Mouse (Mus musculus): ENCODE data around the gene Synpo2. TPM values are rescaled to one million over a fixed set of nuclear protein-coding genes. Genes with fewer than 3 reads are reported as not detected.

Gene Synpo2
- polyA plus RNA-seq, 1 experiment from 2014 or later: 23.7 TPM

- Histone ChIP-seq H3K4me3 (no peak overlapping the region), H3K9me3 (replicated peaks) (no peaks in the 10 kb centered on the region), H3K27ac (ENCODE audit: poor library complexity, severe bottlenecking) (peak overlapping the region; percentile 60), H3K4me2 (no peak overlapping the region), H3K4me1 (replicated peaks) (peaks cover 4% of the 10 kb centered on the region; the same call in 1 of the 2 replicates), H3K36me3 (no peaks in the 10 kb centered on the region), H3K9ac (no peak overlapping the region), H3K27me3 (replicated peaks) (no peaks in the 10 kb centered on the region)
- 29% methylated on average over 5 of the region's 5 CpGs for WGBS
- ATAC-seq (ENCODE audit: insufficient number of reproducible peaks, low FRiP score): peak; percentile 48; the same call in 1 of the 2 replicates
Observed at GRCm38 (mm10) chr3:123244376-123244775, 8.4 kb upstream of the Synpo2 start.

GRCm38 (mm10) chr3:123237446-123237845 is 1.5 kb upstream of the Synpo2 start:
- Histone ChIP-seq H3K27ac (ENCODE audit: poor library complexity, severe bottlenecking) (peak overlapping the region; percentile 61), H3K4me3 (no peak overlapping the region)

GRCm38 (mm10) chr3:123237039-123237438 is 1.1 kb upstream of the Synpo2 start:
- Histone ChIP-seq H3K9ac (peak overlapping the region; percentile 48), H3K4me1 (replicated peaks) (peaks cover 27% of the 10 kb centered on the region), H3K36me3 (no peaks in the 10 kb centered on the region), H3K27ac (ENCODE audit: poor library complexity, severe bottlenecking) (peak overlapping the region; percentile 61), H3K27me3 (replicated peaks) (no peaks in the 10 kb centered on the region), H3K4me3 (no peak overlapping the region), H3K4me2 (peak overlapping the region; percentile 89), H3K9me3 (replicated peaks) (no peaks in the 10 kb centered on the region)
- WGBS: 15% methylated on average over 7 of the region's 7 CpGs
- peak; percentile 30; the same call in 1 of the 2 replicates for ATAC-seq (ENCODE audit: insufficient number of reproducible peaks, low FRiP score)

More at GRCm38 (mm10) chr3:123237446-123237845, 1.5 kb upstream of the Synpo2 start:
- Histone ChIP-seq H3K9ac (peak overlapping the region; percentile 48), H3K36me3 (no peaks in the 10 kb centered on the region), H3K9me3 (replicated peaks) (no peaks in the 10 kb centered on the region), H3K27me3 (replicated peaks) (no peaks in the 10 kb centered on the region), H3K4me1 (replicated peaks) (peaks cover 27% of the 10 kb centered on the region), H3K4me2 (peak overlapping the region; percentile 89)
- ATAC-seq (ENCODE audit: insufficient number of reproducible peaks, low FRiP score): no peak

- H3K9ac ChIP-seq: peak overlapping the region; percentile 82
- peaks cover 27% of the 10 kb centered on the region for H3K4me1 ChIP-seq (replicated peaks)
- no peak for ATAC-seq (ENCODE audit: insufficient number of reproducible peaks, low FRiP score)
- H3K27me3 ChIP-seq (replicated peaks): no peaks in the 10 kb centered on the region
- H3K27ac ChIP-seq (ENCODE audit: poor library complexity, severe bottlenecking): peak overlapping the region; percentile 70
- peak overlapping the region; percentile 75 for H3K4me3 ChIP-seq
- peak overlapping the region; percentile 89 for H3K4me2 ChIP-seq
- WGBS: 19% methylated on average over 7 of the region's 7 CpGs
- H3K36me3 ChIP-seq: peaks cover 4% of the 10 kb centered on the region; the same call in 1 of the 2 replicates
- 0 out of 2 replicates have a peak, but pooled peaks cover 2% of the 10 kb centered on the region for H3K9me3 ChIP-seq (replicated peaks)
Observed at GRCm38 (mm10) chr3:123235495-123235894, 454 bp downstream of the Synpo2 start.

- ATAC-seq (ENCODE audit: insufficient number of reproducible peaks, low FRiP score): no peak
- peaks cover 27% of the 10 kb centered on the region for H3K4me1 ChIP-seq (replicated peaks)
- peak overlapping the region; percentile 27 for H3K4me3 ChIP-seq
- H3K36me3 ChIP-seq: peaks cover 4% of the 10 kb centered on the region; the same call in 1 of the 2 replicates
- peak overlapping the region; percentile 56 for H3K9ac ChIP-seq
- peak overlapping the region; percentile 68 for H3K27ac ChIP-seq (ENCODE audit: poor library complexity, severe bottlenecking)
- H3K27me3 ChIP-seq (replicated peaks): no peaks in the 10 kb centered on the region
- 28% methylated on average over 16 of the region's 16 CpGs for WGBS
- peak overlapping the region; percentile 49 for H3K4me2 ChIP-seq
- 0 out of 2 replicates have a peak, but pooled peaks cover 2% of the 10 kb centered on the region for H3K9me3 ChIP-seq (replicated peaks)
Observed at GRCm38 (mm10) chr3:123234191-123234836, 1.6 kb downstream of the Synpo2 start.

- 88% methylated on average over 2 of the region's 2 CpGs for WGBS
- Histone ChIP-seq H3K9ac (no peak overlapping the region), H3K27ac (ENCODE audit: poor library complexity, severe bottlenecking) (no peak overlapping the region), H3K4me2 (no peak overlapping the region), H3K27me3 (replicated peaks) (no peaks in the 10 kb centered on the region), H3K36me3 (peaks cover 4% of the 10 kb centered on the region; the same call in 1 of the 2 replicates), H3K9me3 (replicated peaks) (0 out of 2 replicates have a peak, but pooled peaks cover 2% of the 10 kb centered on the region), H3K4me1 (replicated peaks) (peaks cover 24% of the 10 kb centered on the region), H3K4me3 (no peak overlapping the region)
- ATAC-seq (ENCODE audit: insufficient number of reproducible peaks, low FRiP score): no peak
Observed at GRCm38 (mm10) chr3:123231639-123232038, 4.3 kb downstream of the Synpo2 start.

GRCm38 (mm10) chr3:123227276-123227675 is 8.7 kb downstream of the Synpo2 start:
- peaks cover 11% of the 10 kb centered on the region for H3K4me1 ChIP-seq (replicated peaks)
- H3K9me3 ChIP-seq (replicated peaks): peaks cover 8% of the 10 kb centered on the region
- no peak overlapping the region for H3K4me3 ChIP-seq
- H3K9ac ChIP-seq: no peak overlapping the region
- WGBS: 75% methylated on average over 3 of the region's 3 CpGs
- no peak overlapping the region for H3K27ac ChIP-seq (ENCODE audit: poor library complexity, severe bottlenecking)
- H3K4me2 ChIP-seq: no peak overlapping the region
- peaks cover 7% of the 10 kb centered on the region for H3K36me3 ChIP-seq
- ATAC-seq (ENCODE audit: insufficient number of reproducible peaks, low FRiP score): no peak
- no peaks in the 10 kb centered on the region for H3K27me3 ChIP-seq (replicated peaks)

GRCm38 (mm10) chr3:123218646-123219045 is 17.3 kb downstream of the Synpo2 start:
- 51% methylated on average over 6 of the region's 6 CpGs for WGBS
- H3K27ac ChIP-seq (ENCODE audit: poor library complexity, severe bottlenecking): no peak overlapping the region
- no peak for ATAC-seq (ENCODE audit: insufficient number of reproducible peaks, low FRiP score)
- no peak overlapping the region for H3K9ac ChIP-seq
- H3K4me3 ChIP-seq: no peak overlapping the region
- H3K27me3 ChIP-seq (replicated peaks): no peaks in the 10 kb centered on the region
- no peak overlapping the region for H3K4me2 ChIP-seq
- peaks cover 5% of the 10 kb centered on the region for H3K9me3 ChIP-seq (replicated peaks)
- H3K4me1 ChIP-seq (replicated peaks): no peaks in the 10 kb centered on the region
- H3K36me3 ChIP-seq: peaks cover 3% of the 10 kb centered on the region; the same call in 1 of the 2 replicates

- peaks cover 7% of the 10 kb centered on the region; the same call in 1 of the 2 replicates for H3K4me1 ChIP-seq (replicated peaks)
- no peak overlapping the region for H3K4me2 ChIP-seq
- no peak overlapping the region for H3K4me3 ChIP-seq
- no peaks in the 10 kb centered on the region for H3K36me3 ChIP-seq
- H3K27me3 ChIP-seq (replicated peaks): no peaks in the 10 kb centered on the region
- H3K9me3 ChIP-seq (replicated peaks): no peaks in the 10 kb centered on the region
- WGBS: 68% methylated on average over 4 of the region's 4 CpGs
- no peak overlapping the region for H3K27ac ChIP-seq (ENCODE audit: poor library complexity, severe bottlenecking)
- ATAC-seq (ENCODE audit: insufficient number of reproducible peaks, low FRiP score): no peak
- no peak overlapping the region for H3K9ac ChIP-seq
Observed at GRCm38 (mm10) chr3:123208891-123209290, 27.1 kb downstream of the Synpo2 start.

- Histone ChIP-seq H3K4me2 (no peak overlapping the region), H3K4me1 (replicated peaks) (peaks cover 9% of the 10 kb centered on the region; the same call in 1 of the 2 replicates), H3K27me3 (replicated peaks) (no peaks in the 10 kb centered on the region), H3K9me3 (replicated peaks) (no peaks in the 10 kb centered on the region), H3K4me3 (no peak overlapping the region), H3K27ac (ENCODE audit: poor library complexity, severe bottlenecking) (no peak overlapping the region), H3K9ac (no peak overlapping the region), H3K36me3 (no peaks in the 10 kb centered on the region)
- ATAC-seq (ENCODE audit: insufficient number of reproducible peaks, low FRiP score): no peak
- 71% methylated on average over 5 of the region's 5 CpGs for WGBS
Observed at GRCm38 (mm10) chr3:123207386-123207785, 28.6 kb downstream of the Synpo2 start.

- H3K27me3 ChIP-seq (replicated peaks): no peaks in the 10 kb centered on the region
- H3K4me1 ChIP-seq (replicated peaks): peaks cover 9% of the 10 kb centered on the region; the same call in 1 of the 2 replicates
- no peak for ATAC-seq (ENCODE audit: insufficient number of reproducible peaks, low FRiP score)
- no peak overlapping the region for H3K9ac ChIP-seq
- H3K4me3 ChIP-seq: no peak overlapping the region
- 69% methylated on average over 7 of the region's 7 CpGs for WGBS
- no peak overlapping the region for H3K27ac ChIP-seq (ENCODE audit: poor library complexity, severe bottlenecking)
- no peaks in the 10 kb centered on the region for H3K9me3 ChIP-seq (replicated peaks)
- no peaks in the 10 kb centered on the region for H3K36me3 ChIP-seq
- H3K4me2 ChIP-seq: no peak overlapping the region
Observed at GRCm38 (mm10) chr3:123205485-123205884, 30.5 kb downstream of the Synpo2 start.

Data from heart, embryonic 12.5 days (tissue).